Mouse (Mus musculus): Measurements from ENCODE around the gene Fibcd1. TPM values are rescaled to one million over a fixed set of nuclear protein-coding genes. Genes with fewer than 3 reads are reported as not detected.

The Fibcd1 gene
- polyA plus RNA-seq, 1 experiment from 2014 or later: 0.19 TPM

DNA sequence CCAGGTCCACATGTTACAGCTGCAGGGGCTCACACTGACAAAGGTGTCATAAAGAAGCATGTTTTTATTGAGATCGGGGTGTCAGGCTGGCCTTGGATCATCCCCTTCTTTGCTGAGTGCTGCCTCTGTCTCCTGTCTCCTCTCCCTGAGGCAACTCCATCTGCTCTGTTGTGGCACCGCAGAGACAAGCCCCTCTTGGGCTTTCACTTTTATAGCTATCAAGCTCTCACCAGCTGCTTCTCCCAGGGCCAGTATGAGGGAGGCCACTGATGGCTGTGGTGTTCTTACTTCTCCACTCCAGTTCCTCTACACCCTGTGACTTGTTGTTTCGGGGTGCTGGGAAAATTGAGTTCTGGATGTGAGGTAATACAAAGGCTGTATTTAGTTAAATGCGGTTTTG lies 76.7 kb downstream of the Fibcd1 start:
- Histone ChIP-seq H3K27ac (ENCODE audit: low read length) (peak overlapping the region; percentile 92), H3K4me2 (ENCODE audit: low read depth, low read length) (peak overlapping the region; percentile 36), H3K9me3 (replicated peaks; ENCODE audit: control insufficient read depth, low read length) (no peaks in the 10 kb centered on the region), H3K4me3 (replicated peaks; ENCODE audit: low read length) (0 out of 2 replicates have a peak overlapping the region, but pooled peaks have one; percentile 10), H3K27me3 (ENCODE audit: control insufficient read depth, insufficient read depth, low read length) (no peaks in the 10 kb centered on the region), H3K9ac (ENCODE audit: low read length) (peak overlapping the region; percentile 65), H3K36me3 (ENCODE audit: control insufficient read depth, insufficient read depth, low read length) (no peaks in the 10 kb centered on the region), H3K4me1 (ENCODE audit: control insufficient read depth, insufficient read depth, low read length) (peaks cover 78% of the 10 kb centered on the region)
- no peak for ATAC-seq (ENCODE audit: insufficient read depth, low FRiP score)
- 26% methylated on average over 4 of the region's 4 CpGs for WGBS

DNA sequence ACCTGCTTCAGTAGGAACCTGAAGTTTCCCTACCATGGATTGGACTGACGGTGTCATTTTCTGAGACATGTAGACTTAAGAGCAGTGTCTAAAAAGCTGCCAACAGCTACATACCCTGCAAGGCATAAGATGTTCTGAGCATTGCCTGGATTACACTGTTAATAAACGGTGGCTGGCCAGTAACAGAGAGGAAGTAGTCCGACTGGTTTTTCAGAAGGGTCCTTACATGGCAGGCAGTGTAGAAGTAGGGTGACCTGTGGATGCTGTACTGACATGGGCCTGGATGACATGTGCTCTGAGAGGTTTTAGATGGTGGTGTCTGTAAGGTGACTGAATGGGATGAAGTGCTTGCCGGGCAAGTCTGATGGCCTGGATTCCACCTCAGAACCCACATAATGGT lies 78.0 kb downstream of the Fibcd1 start:
- WGBS: 64% methylated on average over 4 of the region's 4 CpGs
- Histone ChIP-seq H3K9ac (ENCODE audit: low read length) (no peak overlapping the region), H3K27me3 (ENCODE audit: control insufficient read depth, insufficient read depth, low read length) (no peaks in the 10 kb centered on the region), H3K4me1 (ENCODE audit: control insufficient read depth, insufficient read depth, low read length) (peaks cover 81% of the 10 kb centered on the region), H3K9me3 (replicated peaks; ENCODE audit: control insufficient read depth, low read length) (no peaks in the 10 kb centered on the region), H3K4me2 (ENCODE audit: low read depth, low read length) (no peak overlapping the region), H3K27ac (ENCODE audit: low read length) (no peak overlapping the region), H3K36me3 (ENCODE audit: control insufficient read depth, insufficient read depth, low read length) (no peaks in the 10 kb centered on the region), H3K4me3 (replicated peaks; ENCODE audit: low read length) (no peak overlapping the region)
- ATAC-seq (ENCODE audit: insufficient read depth, low FRiP score): no peak

DNA sequence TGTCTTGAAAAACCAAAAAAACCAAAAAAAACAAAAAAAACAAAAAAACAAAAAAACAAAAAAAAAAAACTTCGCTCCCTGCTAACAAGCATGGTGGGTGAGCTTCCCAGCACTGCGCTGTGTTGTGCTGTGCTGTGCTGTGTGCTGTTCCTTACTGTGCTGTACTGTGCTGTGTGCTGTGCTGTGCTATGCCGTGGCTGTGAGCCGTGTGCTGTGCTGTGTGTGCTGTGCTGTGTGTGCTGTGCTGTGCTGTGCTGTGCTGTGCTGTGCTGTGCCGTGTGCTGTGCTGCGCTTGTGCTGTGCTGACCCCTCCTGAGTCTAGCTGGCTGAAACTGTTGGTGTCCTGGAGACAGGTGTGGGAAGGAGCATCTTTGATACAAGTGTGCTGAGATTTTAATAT lies 78.7 kb downstream of the Fibcd1 start:
- no peak for ATAC-seq (ENCODE audit: insufficient read depth, low FRiP score)
- 0 out of 2 replicates have a peak overlapping the region, but pooled peaks have one; percentile 33 for H3K27ac ChIP-seq (ENCODE audit: low read length)
- 91% methylated on average over 6 of the region's 6 CpGs for WGBS

More for the DNA sequence above, 78.7 kb downstream of the Fibcd1 start:
- no peak overlapping the region for H3K4me3 ChIP-seq (replicated peaks; ENCODE audit: low read length)
- H3K27me3 ChIP-seq (ENCODE audit: control insufficient read depth, insufficient read depth, low read length): no peaks in the 10 kb centered on the region
- H3K4me2 ChIP-seq (ENCODE audit: low read depth, low read length): no peak overlapping the region
- peaks cover 80% of the 10 kb centered on the region for H3K4me1 ChIP-seq (ENCODE audit: control insufficient read depth, insufficient read depth, low read length)
- H3K9ac ChIP-seq (ENCODE audit: low read length): no peak overlapping the region
- no peaks in the 10 kb centered on the region for H3K9me3 ChIP-seq (replicated peaks; ENCODE audit: control insufficient read depth, low read length)
- H3K36me3 ChIP-seq (ENCODE audit: control insufficient read depth, insufficient read depth, low read length): no peaks in the 10 kb centered on the region

Other genes starting within 250 kb of the Fibcd1 start
- gene Prdm12, start 206.0 kb downstream of the Fibcd1 start, polyA plus RNA-seq (2015; fragmentation: Nextera tagmentation; extraction: Ambion mirVana): not detected in 2 replicates
- 52.2 and 54.4 TPM in 2 replicates for gene Exosc2, start 175.3 kb downstream of the Fibcd1 start, polyA plus RNA-seq (2015; fragmentation: Nextera tagmentation; extraction: Ambion mirVana)
- 30.4 and 32.2 TPM in 2 replicates for gene Abl1, start 157.6 kb downstream of the Fibcd1 start, polyA plus RNA-seq (2015; fragmentation: Nextera tagmentation; extraction: Ambion mirVana)
- gene Qrfp, start 35.4 kb downstream of the Fibcd1 start, polyA plus RNA-seq (2015; fragmentation: Nextera tagmentation; extraction: Ambion mirVana): 0.10 TPM in 1 of 2 replicates, not detected in the other
- gene Lamc3, start 41.3 kb upstream of the Fibcd1 start, polyA plus RNA-seq (2015; fragmentation: Nextera tagmentation; extraction: Ambion mirVana): 1.3 and 1.9 TPM in 2 replicates
- 11.6 and 12.4 TPM in 2 replicates for gene Aif1l, start 104.1 kb upstream of the Fibcd1 start, polyA plus RNA-seq (2015; fragmentation: Nextera tagmentation; extraction: Ambion mirVana)
- gene Nup214, start 128.4 kb upstream of the Fibcd1 start, polyA plus RNA-seq (2015; fragmentation: Nextera tagmentation; extraction: Ambion mirVana): 56.5 and 58.8 TPM in 2 replicates
- 1.0 and 2.2 TPM in 2 replicates for gene Fam78a, start 238.9 kb upstream of the Fibcd1 start, polyA plus RNA-seq (2015; fragmentation: Nextera tagmentation; extraction: Ambion mirVana)
- 4.6 and 5.7 TPM in 2 replicates for gene Plpp7, start 249.5 kb upstream of the Fibcd1 start, polyA plus RNA-seq (2015; fragmentation: Nextera tagmentation; extraction: Ambion mirVana)

Data from stomach, embryonic 16.5 days (tissue).